Mouse (Mus musculus) kidney, adult 2 months (tissue): ENCODE data around the gene Chrne.

Experiments
- CTCF ChIP-seq: fragments of 200-500 bp; conservative IDR thresholded peaks from 2 replicates; pipeline ENCODE4 v1.5.1; 2011; ENCODE audit warnings: low read depth, mild to moderate bottlenecking, control low read depth, low read length, moderate library complexity, mixed read lengths; ENCODE audit not compliant: insufficient read depth, insufficient read length
- POLR2A ChIP-seq: fragments of 200-500 bp; IDR thresholded peaks from one replicate; pipeline ENCODE4 v1.6.1; 2011; ENCODE audit warnings: low read depth, low read length, control low read depth

DNA sequence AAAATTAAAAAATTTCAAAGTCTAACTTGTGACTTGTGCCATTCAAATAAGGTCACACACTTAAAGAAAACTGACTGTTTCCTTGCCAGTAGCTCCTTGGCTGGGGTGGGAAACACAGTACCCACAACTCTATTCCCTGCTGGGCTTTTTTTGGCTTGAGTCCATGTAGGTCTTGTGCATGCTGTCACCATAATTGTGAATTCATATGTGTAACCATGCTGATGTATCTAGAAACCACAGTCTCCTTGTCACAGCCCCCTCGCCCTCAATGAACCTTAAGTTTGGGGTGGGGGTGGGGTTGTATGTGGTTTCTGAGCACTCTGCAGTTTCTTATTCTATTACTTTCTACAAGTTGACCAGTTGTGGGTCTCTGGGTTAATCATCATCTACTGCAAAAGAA, 27.3 kb downstream of the Chrne start:
- TF ChIP-seq CTCF (no peak), POLR2A (no peak)
